Mouse (Mus musculus): ENCODE results near the gene Uhrf2.

DNA sequence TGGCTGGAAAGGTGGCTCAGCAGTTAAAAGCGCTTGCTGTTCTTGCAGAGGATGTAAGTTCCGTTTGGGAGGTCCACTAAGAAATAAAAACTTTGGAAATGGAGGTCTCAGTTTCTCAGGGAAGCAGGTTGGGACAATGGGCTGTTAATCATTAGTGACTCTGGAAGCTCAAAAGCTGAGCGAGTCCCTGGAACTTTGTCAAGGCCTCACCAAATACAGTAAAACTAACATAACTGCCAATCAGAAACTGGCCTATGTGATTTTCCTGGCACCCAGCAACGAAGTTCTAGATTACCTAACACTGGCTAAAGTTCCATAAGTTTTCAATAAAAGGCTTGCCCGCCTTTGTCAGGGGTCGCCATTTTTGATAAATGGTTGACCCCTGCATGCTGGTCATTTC, 14.2 kb upstream of the Uhrf2 start:
- no peak for TF ChIP-seq CTCF (IDR thresholded peaks at IDR 0.05; ENCODE audit: control insufficient read depth, insufficient read depth, low read length)
- no peak for TF ChIP-seq POLR2A (IDR thresholded peaks at IDR 0.05; ENCODE audit: borderline replicate concordance, control insufficient read depth, low read depth, low read length)
